Mouse (Mus musculus): ENCODE data around the gene Hspa2. TPM values are rescaled to one million over a fixed set of nuclear protein-coding genes. Genes with fewer than 3 reads are reported as not detected.
"Not testable (repeated sequence)": the region's sequence is repeated elsewhere in the genome, so short reads cannot be mapped to it uniquely, and the experiment has no call there.

Gene Hspa2
- polyA plus RNA-seq, 2 experiments, result 1.3 to 1.9 TPM

DNA sequence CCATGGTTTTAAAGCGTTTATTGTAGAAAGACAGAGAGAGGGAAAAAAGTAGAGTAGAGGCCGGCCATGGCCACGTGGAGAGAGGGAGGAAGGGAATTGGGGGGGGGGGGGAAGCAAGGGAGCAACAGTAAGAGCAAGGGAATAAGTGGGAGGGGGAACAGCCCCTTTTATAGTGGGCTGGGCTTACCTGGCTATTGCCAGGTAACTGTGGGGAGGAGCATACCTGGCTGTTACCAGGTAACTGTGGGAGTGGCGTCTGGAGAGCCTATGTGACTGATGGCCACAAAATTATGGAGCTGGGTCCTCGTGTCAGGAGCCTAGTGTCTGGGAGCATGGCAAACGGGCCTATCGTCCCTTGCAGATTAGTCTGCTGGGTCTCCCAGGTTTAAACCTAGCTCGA lies 31.6 kb downstream of the Hspa2 start:
- no peak for ATAC-seq (ENCODE audit: insufficient read depth)
- WGBS (ENCODE audit: insufficient replicate concordance), result 31% methylated on average over 8 of the region's 8 CpGs

DNA sequence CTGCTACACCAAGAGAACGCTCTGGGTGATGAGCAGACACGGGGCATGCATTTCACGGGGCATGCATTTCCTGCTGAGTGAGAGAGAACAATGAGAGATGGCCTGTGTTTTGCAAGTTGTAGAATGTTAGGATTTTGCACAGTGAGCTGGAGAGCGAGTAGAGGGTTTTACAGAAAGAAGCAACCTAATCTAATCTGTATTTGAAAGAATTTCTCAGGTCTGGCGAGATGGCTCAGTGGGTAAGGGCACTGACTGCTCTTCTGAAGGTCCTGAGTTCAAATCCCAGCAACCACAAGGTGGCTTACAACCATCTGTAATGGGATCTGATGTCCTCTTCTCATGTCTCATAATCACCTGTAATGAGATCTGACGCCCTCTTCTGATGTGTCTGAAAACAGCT lies 39.5 kb downstream of the Hspa2 start:
- 59% methylated on average over 6 of the region's 6 CpGs for WGBS (ENCODE audit: insufficient replicate concordance)
- ATAC-seq (ENCODE audit: insufficient read depth); DNase-seq (ENCODE audit: low read depth in 3 of 3, low spot score in 3 of 3); H3K27me3 ChIP-seq (ENCODE audit: control insufficient read depth, insufficient read depth, low read length); H3K9me3 ChIP-seq (ENCODE audit: control insufficient read depth, low read length); H3K36me3 ChIP-seq (replicated peaks; ENCODE audit: control insufficient read depth, insufficient read depth, low read depth); H3K4me3 ChIP-seq (ENCODE audit: insufficient read depth in 1 of 2, low read depth in 2 of 2, low read length in 2 of 2); H3K27ac ChIP-seq; H3K4me2 ChIP-seq (ENCODE audit: low read depth); H3K9ac ChIP-seq (replicated peaks); H3K4me1 ChIP-seq (replicated peaks; ENCODE audit: control insufficient read depth in 2 of 2, insufficient read depth in 2 of 2, low read length in 1 of 2): not testable (repeated sequence)

More for the DNA sequence above, 31.6 kb downstream of the Hspa2 start:
- Histone ChIP-seq H3K27me3 (ENCODE audit: control insufficient read depth, insufficient read depth, low read length) (peaks cover 6% of the 10 kb centered on the region), H3K36me3 (replicated peaks; ENCODE audit: control insufficient read depth, insufficient read depth, low read depth) (no peaks in the 10 kb centered on the region), H3K4me2 (ENCODE audit: low read depth) (no peak overlapping the region), H3K9me3 (ENCODE audit: control insufficient read depth, low read length) (no peaks in the 10 kb centered on the region), H3K27ac (no peak overlapping the region), H3K4me1 (replicated peaks; ENCODE audit: control insufficient read depth in 2 of 2, insufficient read depth in 2 of 2, low read length in 1 of 2) (no peaks in the 10 kb centered on the region), H3K9ac (replicated peaks) (no peak overlapping the region), H3K4me3 (ENCODE audit: insufficient read depth in 1 of 2, low read depth in 2 of 2, low read length in 2 of 2) (no peak overlapping the region)
- DNase-seq (ENCODE audit: low read depth in 3 of 3, low spot score in 3 of 3), result no peak
- TF ChIP-seq EP300 (IDR thresholded peaks at IDR 0.05; ENCODE audit: low read depth) (no peak), CTCF (IDR thresholded peaks at IDR 0.05; ENCODE audit: low read depth) (no peak)

DNA sequence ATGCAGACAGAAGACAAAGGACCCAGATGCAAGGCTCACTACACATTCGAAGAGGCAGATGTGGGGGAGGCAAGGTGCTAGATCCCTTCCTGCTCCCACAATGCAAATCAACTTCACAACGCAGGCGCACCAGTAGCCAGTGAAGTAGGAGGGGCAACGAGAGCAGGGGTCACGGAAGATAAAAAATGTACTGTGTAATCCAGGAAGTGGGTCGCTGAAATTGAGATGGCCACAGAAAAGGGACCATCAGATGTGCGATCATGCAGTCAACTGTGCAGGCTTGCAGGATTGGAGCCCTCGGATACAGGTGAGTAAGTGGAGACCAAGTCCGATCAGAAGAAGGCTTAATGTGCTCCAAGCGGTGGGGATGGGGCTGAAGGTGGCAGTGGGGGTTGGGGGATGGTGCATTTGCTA lies 40.4 kb downstream of the Hspa2 start:
- Histone ChIP-seq H3K36me3 (replicated peaks; ENCODE audit: control insufficient read depth, insufficient read depth, low read depth) (no peaks in the 10 kb centered on the region), H3K4me1 (replicated peaks; ENCODE audit: control insufficient read depth in 2 of 2, insufficient read depth in 2 of 2, low read length in 1 of 2) (0 out of 4 replicates have a peak, but pooled peaks cover 0 to 4% of the 10 kb centered on the region in 2 experiments), H3K9me3 (ENCODE audit: control insufficient read depth, low read length) (no peaks in the 10 kb centered on the region), H3K4me3 (ENCODE audit: insufficient read depth in 1 of 2, low read depth in 2 of 2, low read length in 2 of 2) (peak overlapping the region; percentile 31 to 55), H3K27me3 (ENCODE audit: control insufficient read depth, insufficient read depth, low read length) (no peaks in the 10 kb centered on the region), H3K9ac (replicated peaks) (no peak overlapping the region; the same call in 1 of the 2 replicates), H3K4me2 (ENCODE audit: low read depth) (peak overlapping the region; percentile 31; the same call in 1 of the 2 replicates), H3K27ac (no peak overlapping the region)
- ATAC-seq (ENCODE audit: insufficient read depth), result no peak
- TF ChIP-seq EP300 (IDR thresholded peaks at IDR 0.05; ENCODE audit: low read depth), result no peak
- TF ChIP-seq CTCF (IDR thresholded peaks at IDR 0.05; ENCODE audit: low read depth), result no peak
- 43% methylated on average over 10 of the region's 10 CpGs for WGBS (ENCODE audit: insufficient replicate concordance)
- peak in 2 of 3 experiments; percentile 7 to 29 for DNase-seq (ENCODE audit: low read depth in 3 of 3, low spot score in 3 of 3)

DNA sequence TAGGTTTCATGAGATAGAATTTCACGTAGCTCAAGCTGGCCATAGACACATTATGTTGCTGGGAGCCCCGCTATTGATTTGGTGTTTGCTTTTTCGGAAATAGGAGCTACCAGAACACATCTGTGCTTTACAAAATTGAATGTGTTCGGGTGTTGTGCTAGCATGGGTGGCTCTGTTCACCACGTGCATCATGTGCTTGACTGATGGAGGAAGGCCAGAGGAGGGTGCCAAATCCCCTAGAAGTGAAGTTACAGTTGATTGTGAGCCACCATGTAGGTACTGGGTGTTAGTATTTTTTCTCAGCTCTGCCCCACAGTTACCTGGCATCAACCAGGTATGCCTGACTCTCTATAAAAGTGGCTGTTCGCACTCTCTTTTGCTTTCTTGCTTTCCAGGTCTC lies 40.9 kb downstream of the Hspa2 start:
- TF ChIP-seq CTCF (IDR thresholded peaks at IDR 0.05; ENCODE audit: low read depth) (no peak), EP300 (IDR thresholded peaks at IDR 0.05; ENCODE audit: low read depth) (no peak)
- no peak overlapping the region for H3K9ac ChIP-seq (replicated peaks)
- no peaks in the 10 kb centered on the region for H3K36me3 ChIP-seq (replicated peaks; ENCODE audit: control insufficient read depth, insufficient read depth, low read depth)
- H3K4me1 ChIP-seq (replicated peaks; ENCODE audit: control insufficient read depth in 2 of 2, insufficient read depth in 2 of 2, low read length in 1 of 2), result 0 out of 4 replicates have a peak, but pooled peaks cover 0 to 4% of the 10 kb centered on the region in 2 experiments
- ATAC-seq (ENCODE audit: insufficient read depth), result no peak
- 55% methylated on average over 6 of the region's 6 CpGs for WGBS (ENCODE audit: insufficient replicate concordance)
- H3K4me3 ChIP-seq (ENCODE audit: insufficient read depth in 1 of 2, low read depth in 2 of 2, low read length in 2 of 2), result peak overlapping the region; percentile 31 to 55
- no peaks in the 10 kb centered on the region for H3K27me3 ChIP-seq (ENCODE audit: control insufficient read depth, insufficient read depth, low read length)
- H3K27ac ChIP-seq, result no peak overlapping the region
- peak overlapping the region; percentile 28; the same call in 1 of the 2 replicates for H3K4me2 ChIP-seq (ENCODE audit: low read depth)
- DNase-seq (ENCODE audit: low read depth in 3 of 3, low spot score in 3 of 3), result no peak
- no peaks in the 10 kb centered on the region for H3K9me3 ChIP-seq (ENCODE audit: control insufficient read depth, low read length)

DNA sequence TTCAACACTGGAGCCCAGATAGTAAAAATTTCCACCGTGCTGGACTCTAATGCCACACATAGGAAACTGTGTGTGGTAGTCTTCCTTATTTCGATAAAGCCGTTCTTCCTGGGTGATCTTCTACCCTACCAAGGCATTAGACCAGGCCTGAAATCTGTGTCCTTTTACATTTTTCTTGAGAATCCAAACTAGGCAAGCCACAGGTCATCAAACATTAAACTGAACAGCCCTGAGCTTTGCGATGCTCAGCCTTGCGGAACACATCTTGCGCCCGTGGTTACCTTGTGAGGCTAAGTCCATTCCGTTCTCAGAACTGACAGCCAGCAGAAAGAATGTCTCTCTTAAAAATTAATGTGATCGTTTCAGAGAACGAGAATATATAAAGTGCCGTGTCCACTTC lies 42.2 kb downstream of the Hspa2 start:
- H3K27ac ChIP-seq, result no peak overlapping the region
- H3K36me3 ChIP-seq (replicated peaks; ENCODE audit: control insufficient read depth, insufficient read depth, low read depth), result no peaks in the 10 kb centered on the region
- no peak for DNase-seq (ENCODE audit: low read depth in 3 of 3, low spot score in 3 of 3)
- no peak overlapping the region for H3K9ac ChIP-seq (replicated peaks)
- no peaks in the 10 kb centered on the region for H3K9me3 ChIP-seq (ENCODE audit: control insufficient read depth, low read length)
- no peaks in the 10 kb centered on the region for H3K27me3 ChIP-seq (ENCODE audit: control insufficient read depth, insufficient read depth, low read length)
- TF ChIP-seq EP300 (IDR thresholded peaks at IDR 0.05; ENCODE audit: low read depth), result no peak
- no peak for TF ChIP-seq CTCF (IDR thresholded peaks at IDR 0.05; ENCODE audit: low read depth)
- no peak for ATAC-seq (ENCODE audit: insufficient read depth)
- H3K4me2 ChIP-seq (ENCODE audit: low read depth), result no peak overlapping the region
- 0 out of 4 replicates have a peak, but pooled peaks cover 0 to 4% of the 10 kb centered on the region in 2 experiments for H3K4me1 ChIP-seq (replicated peaks; ENCODE audit: control insufficient read depth in 2 of 2, insufficient read depth in 2 of 2, low read length in 1 of 2)
- 68% methylated on average over 11 of the region's 11 CpGs for WGBS (ENCODE audit: insufficient replicate concordance)
- H3K4me3 ChIP-seq (ENCODE audit: insufficient read depth in 1 of 2, low read depth in 2 of 2, low read length in 2 of 2), result no peak overlapping the region
